Mouse (Mus musculus): ENCODE measurements around the gene Golga4.

DNA sequence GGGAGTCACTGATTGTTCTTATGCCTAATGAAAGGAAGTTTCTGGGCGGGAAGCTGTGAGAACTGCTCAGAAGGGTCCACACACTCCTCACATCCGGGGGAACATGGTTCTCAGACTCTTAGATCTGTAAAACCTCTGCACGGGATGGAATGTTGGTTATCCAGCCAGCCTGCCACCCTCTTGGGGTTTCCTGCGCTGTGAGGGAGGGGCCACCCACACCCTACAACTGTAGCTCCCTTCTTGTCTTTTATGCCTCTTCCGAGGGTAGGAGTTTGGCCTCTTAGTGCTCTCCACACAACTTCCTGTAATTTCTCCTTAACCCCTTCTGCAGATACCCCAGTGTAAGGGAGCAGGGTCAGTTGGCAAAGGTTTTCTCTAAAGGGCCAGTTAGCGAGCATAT lies 76.7 kb downstream of the Golga4 start:
- TF ChIP-seq CTCF (IDR thresholded peaks at IDR 0.05; ENCODE audit: low read depth) (no peak), EP300 (IDR thresholded peaks at IDR 0.05; ENCODE audit: low read depth) (no peak)

Data from heart, postnatal 0 days (tissue).